Mouse (Mus musculus) frontal cortex, adult (tissue): ENCODE measurements around the gene Coa7.

ENCODE experiments used
- ATAC-seq: cut with Nextera tagmentation; 2 replicates; pipeline ENCODE4 v1.9.2; 2017; ENCODE audit warnings: mild to moderate bottlenecking, moderate library complexity, mixed read lengths; ENCODE audit not compliant: low TSS enrichment

Gene Coa7

DNA sequence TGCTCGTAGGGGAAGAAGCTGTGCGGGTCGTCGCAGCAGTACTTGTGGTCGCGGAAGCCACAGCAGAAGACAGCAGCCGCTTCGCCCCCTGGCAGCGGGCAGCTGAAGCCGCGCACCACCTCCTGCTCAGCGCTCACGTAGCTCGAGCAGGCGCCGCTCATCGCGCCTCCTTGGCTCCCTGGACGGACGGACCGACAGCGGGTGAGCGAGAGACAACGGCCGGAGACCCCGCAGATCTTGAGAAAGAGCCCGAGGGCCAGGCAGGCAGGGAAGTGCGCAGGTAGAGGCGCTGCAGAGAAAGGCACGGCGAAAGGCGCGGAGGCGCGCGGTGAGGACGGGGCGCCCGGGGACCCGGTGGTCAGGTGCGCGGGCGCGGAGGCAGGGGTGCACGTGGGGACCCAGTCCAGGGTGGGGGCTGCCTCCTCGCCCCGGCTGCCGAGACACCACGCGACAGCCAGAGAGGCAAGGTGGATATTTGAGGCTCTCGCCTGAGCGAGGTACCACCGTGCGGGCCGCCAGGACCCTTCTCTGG is 55.3 kb downstream of the Coa7 start, which contains the start of gene Shisal2a:
Gene Shisal2a (minus strand): TSS at position 167 of the 532 bp plus-strand sequence.
- ATAC-seq = no peak

DNA sequence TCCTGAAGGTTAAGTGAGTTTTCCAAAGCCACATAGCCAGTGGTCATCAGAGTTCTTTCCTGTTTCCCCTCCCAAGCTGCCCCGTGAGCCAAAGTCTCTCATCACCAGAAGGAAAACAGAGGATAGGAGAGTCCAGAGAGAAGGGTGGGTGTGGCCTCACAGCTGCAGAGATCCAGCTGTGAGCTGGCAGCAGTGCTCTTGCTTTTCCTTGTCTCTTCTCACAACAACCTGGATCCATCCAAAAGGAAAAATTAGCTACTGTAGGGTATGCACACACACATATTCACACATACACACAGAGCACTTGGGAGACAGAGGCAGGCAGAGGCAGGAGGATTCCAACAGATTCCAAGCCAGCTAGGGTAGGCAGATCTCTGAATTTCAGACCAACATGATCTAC is 58.1 kb downstream of the Coa7 start:
- ATAC-seq = no peak

DNA sequence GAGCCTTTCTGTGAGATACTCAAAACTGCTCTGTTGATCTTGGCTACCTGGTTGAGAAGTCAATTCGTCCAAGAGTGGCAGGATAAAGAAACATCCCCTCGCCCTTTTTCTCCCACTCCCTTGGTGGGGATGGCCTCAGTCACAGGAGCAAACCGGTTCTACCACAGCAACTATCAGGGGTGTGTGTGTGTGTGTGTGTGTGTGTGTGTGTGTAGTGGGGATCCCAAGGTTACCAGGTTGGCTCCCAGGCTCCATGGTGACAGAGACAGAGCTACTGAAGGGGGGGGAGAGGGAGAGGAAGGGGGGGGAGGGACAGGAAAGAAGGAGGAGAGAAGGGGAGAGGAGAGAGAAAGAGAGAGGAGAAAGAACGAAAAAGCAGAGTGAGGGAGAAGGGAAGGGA is 59.2 kb downstream of the Coa7 start:
- ATAC-seq = no peak

DNA sequence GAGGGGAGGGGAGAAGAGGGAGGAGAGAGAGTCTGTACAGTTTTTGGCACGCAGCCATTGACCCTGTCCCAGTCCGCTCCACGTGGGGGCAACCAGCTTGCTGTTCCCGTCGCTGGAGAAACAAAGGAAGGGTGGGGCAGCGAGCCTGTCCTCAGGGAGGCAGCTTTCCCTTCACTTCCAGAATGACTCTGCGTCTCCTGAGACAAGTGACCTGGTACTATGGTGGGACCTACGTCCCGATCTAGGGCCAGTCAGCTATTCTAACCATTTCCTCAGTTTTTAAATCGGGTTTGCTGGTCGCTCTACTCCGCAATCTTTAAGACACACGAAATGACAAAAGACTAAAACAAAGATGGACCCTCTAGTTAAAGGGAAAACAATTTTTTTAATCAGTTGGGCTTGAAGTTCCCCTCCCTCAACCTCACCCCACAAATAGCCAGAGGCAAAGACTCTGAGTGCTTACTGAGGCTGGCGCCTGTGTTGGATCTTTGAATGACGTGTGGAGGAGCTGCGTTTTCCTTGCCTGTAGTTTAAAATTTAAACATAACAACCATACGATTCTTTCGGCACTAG is 59.8 kb downstream of the Coa7 start:
- ATAC-seq = peak; percentile 52; the same call in 1 of the 2 replicates

DNA sequence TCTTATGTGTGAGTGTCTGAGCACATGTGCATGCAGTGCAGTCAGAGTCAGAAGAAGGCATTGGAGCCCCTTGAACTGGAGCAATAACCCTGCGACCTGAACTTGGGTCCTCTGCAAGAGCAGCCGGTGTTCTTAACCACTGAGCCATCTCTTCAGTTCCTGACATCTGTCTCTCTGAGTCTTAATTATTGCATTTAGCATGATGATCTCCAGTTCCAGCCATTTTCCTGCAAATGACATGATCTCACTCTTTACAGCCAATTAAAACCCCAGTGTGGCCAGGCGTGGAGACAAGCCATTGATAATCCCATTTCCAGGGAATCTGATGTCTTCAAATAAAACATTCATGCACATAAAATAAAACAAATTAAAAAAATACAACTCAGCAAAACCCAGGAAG is 60.8 kb downstream of the Coa7 start:
- ATAC-seq = no peak

DNA sequence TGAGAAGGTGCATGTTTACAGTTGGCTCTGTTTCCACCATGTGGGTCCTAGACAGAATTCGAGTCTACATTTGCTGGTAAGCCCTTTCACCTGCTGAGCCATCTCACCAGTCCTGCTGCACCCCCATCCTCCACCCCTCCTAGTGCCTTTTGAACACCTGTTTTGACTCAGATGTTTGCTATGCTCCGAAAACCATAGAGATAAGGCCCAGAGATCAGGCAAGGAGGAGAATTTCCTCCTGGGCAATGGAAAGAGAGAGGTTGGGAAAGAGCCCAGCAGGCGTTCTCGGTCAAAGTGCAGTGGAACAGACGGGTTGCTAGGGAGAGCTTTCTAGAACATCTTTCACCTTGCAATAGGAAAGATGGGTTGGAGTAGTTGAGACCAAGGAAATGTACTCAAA is 63.2 kb downstream of the Coa7 start:
- ATAC-seq = no peak
